Mouse (Mus musculus): Measurements from ENCODE around the gene Txnrd3. TPM values are rescaled to one million over a fixed set of nuclear protein-coding genes. Genes with fewer than 3 reads are reported as not detected.

The Txnrd3 gene
- total and polyA plus RNA-seq, 3 experiments = 6.1 to 8.6 (median 8.0) TPM

- in situ Hi-C loops (cut with MboI; ENCODE audit: low pct_ligation_motif_present, low pct_unique_long_range_greater_than_20kb, low sequenced_read_pairs) = loop anchor here (10.0 kb wide), 1 partner anchor 700 kb away; no protein-coding TSS in a partner anchor
Measured at GRCm38 (mm10) chr6:89634400-89634799, 9.4 kb upstream of the Txnrd3 start.

DNA sequence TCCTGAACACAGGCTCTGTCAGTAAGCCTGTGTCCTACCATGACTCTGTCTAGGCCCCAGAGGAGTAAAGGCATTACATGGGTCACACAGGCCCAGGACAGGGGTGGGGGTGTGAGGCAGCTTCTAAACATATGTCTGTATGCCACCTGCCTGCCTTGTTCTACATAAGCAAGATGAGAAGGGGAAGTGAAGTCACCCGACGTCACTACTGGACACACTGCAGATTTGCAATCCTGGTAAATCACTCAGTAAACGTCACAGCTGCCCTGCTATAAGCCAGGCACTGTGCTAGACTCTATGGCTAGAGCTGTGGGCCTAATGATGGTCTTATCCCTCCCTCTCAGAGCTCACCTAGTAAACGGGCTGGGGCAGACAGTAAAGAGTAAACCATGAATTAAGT is 5.8 kb upstream of the Txnrd3 start:
- Histone ChIP-seq H3K27me3 (replicated peaks) (peaks cover 3% of the 10 kb centered on the region), H3K4me1 (ENCODE audit: control insufficient read depth in 1 of 2, insufficient read depth in 2 of 2) (peaks cover 3 to 19% of the 10 kb centered on the region in 2 experiments; a peak in 2 of 4 replicates), H3K4me2 (ENCODE audit: insufficient read depth, low read depth, poor library complexity, severe bottlenecking) (no peak overlapping the region)

More at GRCm38 (mm10) chr6:89634400-89634799, 9.4 kb upstream of the Txnrd3 start:
- Histone ChIP-seq H3K9ac (ENCODE audit: insufficient read depth, low read depth) (no peak overlapping the region), H3K27ac (ENCODE audit: insufficient read depth, low read depth) (no peak overlapping the region), H3K36me3 (replicated peaks in 1 of 2; ENCODE audit: control insufficient read depth in 1 of 2, insufficient read depth in 1 of 2, low read length in 1 of 2) (no peaks in the 10 kb centered on the region), H3K79me2 (replicated peaks; ENCODE audit: control insufficient read depth, extremely low read depth, insufficient read depth, poor library complexity, severe bottlenecking) (no peaks in the 10 kb centered on the region), H3K27me3 (replicated peaks) (peaks cover 3% of the 10 kb centered on the region), H3K4me3 (replicated peaks in 1 of 3; ENCODE audit: low read depth in 2 of 3, low read length in 2 of 3, poor library complexity in 1 of 3) (no peak overlapping the region), H3K4me1 (ENCODE audit: control insufficient read depth in 1 of 2, insufficient read depth in 2 of 2) (peaks cover 5 to 32% of the 10 kb centered on the region in 2 experiments; a peak in 2 of 4 replicates), H3K9me3 (replicated peaks; ENCODE audit: low read length) (no peaks in the 10 kb centered on the region), H3K4me2 (ENCODE audit: insufficient read depth, low read depth, poor library complexity, severe bottlenecking) (peak overlapping the region; percentile 66)
- DNase-seq (ENCODE audit: extremely low read depth) = no peak
- dilution Hi-C loops (cut with MboI; ENCODE audit: extremely low pct_ligation_motif_present, extremely low pct_unique_long_range_greater_than_20kb, low sequenced_read_pairs) = no loop called here
- no peak for TF ChIP-seq ZMIZ1 (IDR thresholded peaks at IDR 0.05; ENCODE audit: low read depth, low read length)
- TF ChIP-seq ZKSCAN1 (IDR thresholded peaks at IDR 0.05; ENCODE audit: borderline replicate concordance, low read depth, low read length) = no peak
- TF ChIP-seq USF2 (conservative IDR thresholded peaks at IDR 0.05; ENCODE audit: low read depth, low read length) = no peak
- TF ChIP-seq NRF1 (IDR thresholded peaks at IDR 0.05; ENCODE audit: low read depth, low read length) = peak; percentile 55; the same call in 1 of the 2 replicates
- TF ChIP-seq PAX5 (IDR thresholded peaks at IDR 0.05; ENCODE audit: low read length) = no peak
- no peak for TF ChIP-seq RAD21 (IDR thresholded peaks at IDR 0.05; ENCODE audit: low read depth, low read length)
- TF ChIP-seq UBTF (IDR thresholded peaks at IDR 0.05; ENCODE audit: low read depth, low read length) = no peak
- no peak for TF ChIP-seq IRF4 (IDR thresholded peaks at IDR 0.05; ENCODE audit: low read depth, low read length)

More for the DNA sequence above, 5.8 kb upstream of the Txnrd3 start:
- dilution Hi-C loops (cut with MboI; ENCODE audit: extremely low pct_ligation_motif_present, extremely low pct_unique_long_range_greater_than_20kb, low sequenced_read_pairs) = no loop called here
- H3K27ac ChIP-seq (ENCODE audit: insufficient read depth, low read depth) = no peak overlapping the region
- DNase-seq (ENCODE audit: extremely low read depth) = no peak
- no peaks in the 10 kb centered on the region for H3K79me2 ChIP-seq (replicated peaks; ENCODE audit: control insufficient read depth, extremely low read depth, insufficient read depth, poor library complexity, severe bottlenecking)
- TF ChIP-seq ETS1 (conservative IDR thresholded peaks at IDR 0.05; ENCODE audit: low read depth, low read length) = no peak
- TF ChIP-seq MXI1 (IDR thresholded peaks at IDR 0.05; ENCODE audit: low read depth, low read length) = no peak
- TF ChIP-seq NRF1 (IDR thresholded peaks at IDR 0.05; ENCODE audit: low read depth, low read length) = no peak
- TF ChIP-seq MYC (IDR thresholded peaks at IDR 0.05; ENCODE audit: low read depth, low read length) = no peak
- TF ChIP-seq TCF12 (IDR thresholded peaks at IDR 0.05; ENCODE audit: low read depth, low read length) = no peak
- TF ChIP-seq ZKSCAN1 (IDR thresholded peaks at IDR 0.05; ENCODE audit: borderline replicate concordance, low read depth, low read length) = no peak
- no peak for TF ChIP-seq IRF4 (IDR thresholded peaks at IDR 0.05; ENCODE audit: low read depth, low read length)
- TF ChIP-seq PAX5 (IDR thresholded peaks at IDR 0.05; ENCODE audit: low read length) = no peak
- TF ChIP-seq E2F4 (IDR thresholded peaks at IDR 0.05; ENCODE audit: insufficient replicate concordance, low read depth, low read length) = no peak
- TF ChIP-seq CHD1 (IDR thresholded peaks at IDR 0.05; ENCODE audit: low read depth, low read length) = no peak
- no peak for TF ChIP-seq RAD21 (IDR thresholded peaks at IDR 0.05; ENCODE audit: low read depth, low read length)
- TF ChIP-seq MAZ (IDR thresholded peaks at IDR 0.05; ENCODE audit: low read depth, low read length) = no peak
- no peak for TF ChIP-seq RCOR1 (conservative IDR thresholded peaks at IDR 0.05; ENCODE audit: low read depth, low read length)
- no peak for TF ChIP-seq ZMIZ1 (IDR thresholded peaks at IDR 0.05; ENCODE audit: low read depth, low read length)
- no peak for TF ChIP-seq SIN3A (IDR thresholded peaks at IDR 0.05; ENCODE audit: low read length)
- TF ChIP-seq JUND (conservative IDR thresholded peaks at IDR 0.05; ENCODE audit: low read depth, low read length) = no peak
- no peak for TF ChIP-seq HCFC1 (IDR thresholded peaks at IDR 0.05; ENCODE audit: low read depth, low read length)
- no peak overlapping the region for H3K4me3 ChIP-seq (replicated peaks in 1 of 3; ENCODE audit: low read depth in 2 of 3, low read length in 2 of 3, poor library complexity in 1 of 3)
- no peaks in the 10 kb centered on the region for H3K9me3 ChIP-seq (replicated peaks; ENCODE audit: low read length)
- no peaks in the 10 kb centered on the region for H3K36me3 ChIP-seq (replicated peaks in 1 of 2; ENCODE audit: control insufficient read depth in 1 of 2, insufficient read depth in 1 of 2, low read length in 1 of 2)
- H3K9ac ChIP-seq (ENCODE audit: insufficient read depth, low read depth) = no peak overlapping the region
- in situ Hi-C loops (cut with MboI; ENCODE audit: low pct_ligation_motif_present, low pct_unique_long_range_greater_than_20kb, low sequenced_read_pairs) = loop anchor here (10.0 kb wide), 1 partner anchor 703 kb away; no protein-coding TSS in a partner anchor

Data from CH12.LX (cell line).